Mouse (Mus musculus) hindbrain, embryonic 13.5 days (tissue): ENCODE data around the gene Thbs3. TPM values are rescaled to one million over a fixed set of nuclear protein-coding genes. Genes with fewer than 3 reads are reported as not detected.

Experiments used
- ATAC-seq: fragments of 200-750 bp; cut with Nextera tagmentation; 2 replicates; pipeline ENCODE4 v1.8.0; 2017; ENCODE audit warnings: moderate TSS enrichment; ENCODE audit not compliant: low FRiP score
- H3K27ac ChIP-seq: fragments of 300-500 bp; sonication (generic); 2 replicates; pipeline ENCODE4 v1.5.1; 2015; ENCODE audit warnings: inconsistent platforms, mild to moderate bottlenecking, moderate library complexity
- H3K27me3 ChIP-seq: fragments of 300-500 bp; sonication (generic); 2 replicates; pipeline ENCODE4 v1.6.1; 2015; ENCODE audit warnings: mild to moderate bottlenecking, inconsistent platforms
- H3K36me3 ChIP-seq: fragments of 300-500 bp; sonication (generic); 2 replicates; pipeline ENCODE4 v1.6.1; 2015; ENCODE audit warnings: mild to moderate bottlenecking, inconsistent platforms
- H3K4me1 ChIP-seq: fragments of 300-500 bp; sonication (generic); replicated peaks from 2 replicates; pipeline ENCODE4 v1.6.1; 2015; ENCODE audit warnings: inconsistent platforms
- H3K4me2 ChIP-seq: fragments of 300-500 bp; sonication (generic); 2 replicates; pipeline ENCODE4 v1.6.1; 2015; ENCODE audit warnings: inconsistent platforms, mild to moderate bottlenecking, moderate library complexity
- H3K4me3 ChIP-seq: fragments of 300-500 bp; sonication (generic); 2 replicates; pipeline ENCODE4 v1.5.1; 2015; ENCODE audit warnings: mild to moderate bottlenecking, inconsistent platforms
- H3K9ac ChIP-seq: fragments of 300-500 bp; sonication (generic); 2 replicates; pipeline ENCODE4 v1.6.1; 2015; ENCODE audit warnings: mild to moderate bottlenecking, inconsistent platforms
- H3K9me3 ChIP-seq: fragments of 300-500 bp; sonication (generic); 2 replicates; pipeline ENCODE4 v1.6.1; 2016; ENCODE audit warnings: inconsistent platforms
- WGBS: fragments of 180-500 bp; shearing (Covaris S2); methylation state at CpG from one replicate; pipeline ENCODE4 v1.1.7; 2015; 5-methylcytosine and 5-hydroxymethylcytosine counted together
- polyA plus RNA-seq: library from polyadenylated mRNA; unstranded; fragments of >200 nt; fragmentation: Nextera tagmentation; extraction: Ambion mirVana; gene quantifications from 2 replicates; pipeline ENCODE4 v1.2.1, GENCODE M21; 2015

Gene Thbs3
- polyA plus RNA-seq, 1 experiment from 2014 or later, result 53.5 TPM

DNA sequence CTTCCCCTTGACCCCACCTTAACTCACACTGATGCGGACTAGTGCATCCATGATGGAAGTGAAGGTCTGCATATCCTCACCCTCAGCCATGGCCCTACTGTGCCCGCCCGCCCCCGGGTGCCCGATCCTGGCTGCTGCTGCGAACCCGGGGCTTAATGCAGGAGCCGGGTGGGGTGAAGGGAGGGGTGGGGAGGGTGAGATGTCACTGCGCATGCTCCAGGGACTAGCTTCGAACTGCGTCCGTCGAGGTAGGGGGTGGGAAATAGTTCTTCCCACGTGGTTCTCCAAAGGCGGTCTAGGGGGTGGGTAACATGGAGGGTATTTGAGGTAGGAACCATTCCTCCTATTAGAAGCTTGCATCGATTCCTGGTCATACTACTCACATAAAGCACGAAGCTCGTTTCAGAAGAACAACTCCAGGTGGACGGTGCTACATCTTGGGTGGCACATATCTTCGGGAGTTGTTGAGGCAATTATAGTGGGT, 30.8 kb downstream of the Thbs3 start, which contains the start of gene Krtcap2:
Gene Krtcap2 (plus strand): TSS at position 279 of the 484 bp plus-strand sequence.
- H3K27ac ChIP-seq, result peak within 1 kb of the TSS; percentile 98
- H3K4me2 ChIP-seq, result peak within 1 kb of the TSS; percentile 93
- H3K4me3 ChIP-seq, result peak within 1 kb of the TSS; percentile 72
- H3K4me1 ChIP-seq, result peaks cover 55% of the 10 kb centered on the region
- peaks cover 34% of the 10 kb centered on the region for H3K36me3 ChIP-seq
- no peaks in the 10 kb centered on the region for H3K27me3 ChIP-seq
- peak within 1 kb of the TSS; percentile 88 for H3K9ac ChIP-seq
- peak; percentile 68 for ATAC-seq
- no peaks in the 10 kb centered on the region for H3K9me3 ChIP-seq
- WGBS, result 3% methylated on average over 20 of the region's 20 CpGs

DNA sequence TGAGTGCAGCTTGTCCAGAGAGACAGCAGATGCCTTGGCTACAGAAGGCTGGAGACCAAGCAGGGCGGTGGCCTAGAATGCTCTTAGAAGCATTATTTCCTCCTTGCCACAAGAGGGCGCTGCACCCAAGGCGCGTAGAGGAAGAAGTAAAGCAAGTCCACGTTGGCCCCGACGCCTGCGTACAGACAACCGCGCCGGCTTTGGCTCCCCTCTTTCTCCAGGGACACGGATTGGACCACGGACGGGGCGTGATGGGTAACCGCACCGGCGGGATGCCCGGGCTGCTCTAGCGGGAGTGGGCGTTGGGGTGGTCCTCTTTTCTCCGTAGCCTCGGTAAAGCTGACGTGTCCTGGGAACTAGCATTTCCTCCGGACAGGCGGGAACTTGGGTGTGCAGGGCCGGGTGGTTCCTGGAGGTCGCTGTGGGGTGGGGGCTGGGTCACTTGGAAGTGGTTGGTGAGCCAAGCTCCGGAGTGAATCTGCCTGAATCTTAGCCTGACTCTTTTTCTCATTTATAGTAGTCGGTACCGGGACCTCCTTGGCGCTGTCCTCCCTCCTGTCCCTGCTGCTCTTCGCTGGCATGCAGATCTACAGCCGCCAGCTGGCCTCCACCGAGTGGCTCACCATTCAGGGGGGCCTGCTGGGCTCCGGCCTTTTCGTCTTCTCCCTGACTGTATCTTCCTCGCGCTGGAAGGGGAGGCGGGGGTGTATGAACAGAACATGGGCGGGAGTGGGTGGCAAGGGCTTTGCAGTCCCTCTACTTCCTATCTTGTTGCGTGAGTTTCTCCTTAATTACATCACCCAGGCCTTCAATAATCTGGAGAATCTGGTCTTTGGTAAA, 31.5 kb downstream of the Thbs3 start, which contains the start of gene Trim46:
Gene Trim46 (minus strand): TSS at position 49 of the 840 bp plus-strand sequence.
- peak within 1 kb of the TSS; percentile 93 for H3K4me2 ChIP-seq
- WGBS, result under 1% methylated on average over 42 of the region's 42 CpGs
- no peaks in the 10 kb centered on the region for H3K27me3 ChIP-seq
- H3K9ac ChIP-seq, result peak within 1 kb of the TSS; percentile 88
- peak within 1 kb of the TSS; percentile 98 for H3K27ac ChIP-seq
- ATAC-seq, result peak; percentile 49
- H3K4me3 ChIP-seq, result peak within 1 kb of the TSS; percentile 72
- H3K4me1 ChIP-seq, result peaks cover 62% of the 10 kb centered on the region
- peaks cover 26% of the 10 kb centered on the region for H3K36me3 ChIP-seq
- no peaks in the 10 kb centered on the region for H3K9me3 ChIP-seq

- H3K9me3 ChIP-seq, result no peaks in the 10 kb centered on the region
- H3K27ac ChIP-seq, result no peak overlapping the region
- no peak for ATAC-seq
- peaks cover 58% of the 10 kb centered on the region for H3K4me1 ChIP-seq
- H3K9ac ChIP-seq, result peak overlapping the region; percentile 88; the same call in 1 of the 2 replicates
- peaks cover 3% of the 10 kb centered on the region; the same call in 1 of the 2 replicates for H3K27me3 ChIP-seq
- 87% methylated on average over 4 of the region's 4 CpGs for WGBS
- H3K4me3 ChIP-seq, result peak overlapping the region; percentile 72
- H3K36me3 ChIP-seq, result peaks cover 17% of the 10 kb centered on the region
- H3K4me2 ChIP-seq, result peak overlapping the region; percentile 93
Measured at GRCm38 (mm10) chr3:89247466-89247865, 32.5 kb downstream of the Thbs3 start.

GRCm38 (mm10) chr3:89250435-89251040, 35.6 kb downstream of the Thbs3 start:
- Histone ChIP-seq H3K27ac (no peak overlapping the region), H3K4me3 (no peak overlapping the region), H3K9ac (no peak overlapping the region), H3K4me2 (no peak overlapping the region), H3K36me3 (peaks cover 16% of the 10 kb centered on the region), H3K27me3 (peaks cover 7% of the 10 kb centered on the region; the same call in 1 of the 2 replicates), H3K4me1 (peaks cover 38% of the 10 kb centered on the region), H3K9me3 (no peaks in the 10 kb centered on the region)
- no peak for ATAC-seq
- WGBS, result 25% methylated on average over 7 of the region's 7 CpGs

DNA sequence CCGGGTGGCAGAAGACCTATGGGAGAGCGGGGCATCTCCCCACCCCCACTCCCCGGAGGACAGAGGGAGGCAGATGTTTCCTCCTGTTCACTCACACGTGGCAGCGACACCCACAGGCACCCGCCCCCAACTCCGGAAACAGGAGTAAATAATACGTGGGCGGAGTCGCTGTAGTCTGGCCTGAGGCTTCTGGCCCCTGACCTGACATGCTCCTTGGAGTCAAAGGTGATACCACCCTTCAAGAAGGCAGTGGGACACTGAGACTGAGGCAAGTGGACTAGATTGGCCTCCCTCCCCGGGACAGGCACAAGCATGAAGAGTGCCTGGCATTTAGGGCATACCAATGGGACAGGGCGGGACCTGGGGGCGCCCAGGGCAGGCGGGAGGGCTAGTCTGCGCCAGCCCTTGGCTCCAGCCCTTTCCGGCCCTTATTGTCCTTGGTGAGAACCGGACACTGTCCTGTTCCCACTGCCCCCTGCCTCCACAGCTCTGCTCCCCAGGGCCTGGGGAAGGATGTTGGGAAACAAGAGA, 36.5 kb downstream of the Thbs3 start:
- H3K36me3 ChIP-seq, result peaks cover 16% of the 10 kb centered on the region
- H3K4me1 ChIP-seq, result peaks cover 32% of the 10 kb centered on the region
- peak overlapping the region; percentile 33 for H3K4me2 ChIP-seq
- WGBS, result 14% methylated on average over 17 of the region's 17 CpGs
- H3K27ac ChIP-seq, result no peak overlapping the region
- H3K4me3 ChIP-seq, result no peak overlapping the region
- H3K9ac ChIP-seq, result peak overlapping the region; percentile 5; the same call in 1 of the 2 replicates
- no peaks in the 10 kb centered on the region for H3K9me3 ChIP-seq
- ATAC-seq, result peak; percentile 12; the same call in 1 of the 2 replicates
- H3K27me3 ChIP-seq, result peaks cover 10% of the 10 kb centered on the region; the same call in 1 of the 2 replicates

- Histone ChIP-seq H3K4me3 (no peak overlapping the region), H3K27me3 (peaks cover 10% of the 10 kb centered on the region; the same call in 1 of the 2 replicates), H3K4me2 (no peak overlapping the region), H3K27ac (no peak overlapping the region), H3K9me3 (no peaks in the 10 kb centered on the region), H3K4me1 (peaks cover 18% of the 10 kb centered on the region), H3K9ac (no peak overlapping the region), H3K36me3 (0 out of 2 replicates have a peak, but pooled peaks cover under 1% of the 10 kb centered on the region)
- 89% methylated on average over 5 of the region's 5 CpGs for WGBS
- no peak for ATAC-seq
Measured at GRCm38 (mm10) chr3:89254994-89255393, 40.0 kb downstream of the Thbs3 start.

DNA sequence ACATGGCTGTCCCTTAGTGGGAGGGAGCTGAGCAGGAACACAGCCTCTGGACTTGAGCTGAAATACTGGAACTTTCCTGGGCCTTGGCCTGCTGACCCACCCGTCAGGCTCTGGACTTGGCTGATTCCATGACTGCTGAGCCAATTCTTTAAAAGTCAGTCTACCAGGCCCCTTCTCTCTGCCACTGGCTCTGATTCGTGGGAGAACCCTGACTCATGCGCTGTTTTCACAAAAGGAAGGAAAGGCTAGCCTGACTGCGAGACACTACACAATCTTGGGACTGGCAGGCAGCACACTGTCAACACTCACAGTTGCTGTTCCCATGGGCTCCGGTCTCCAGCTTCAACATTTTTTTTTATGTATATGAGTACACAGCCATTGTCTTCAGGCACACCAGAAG, 41.2 kb downstream of the Thbs3 start:
- 81% methylated on average over 5 of the region's 5 CpGs for WGBS
- no peak overlapping the region for H3K4me3 ChIP-seq
- H3K27me3 ChIP-seq, result peaks cover 10% of the 10 kb centered on the region; the same call in 1 of the 2 replicates
- peaks cover 8% of the 10 kb centered on the region for H3K4me1 ChIP-seq
- ATAC-seq, result no peak
- no peaks in the 10 kb centered on the region for H3K36me3 ChIP-seq
- H3K9ac ChIP-seq, result no peak overlapping the region
- H3K27ac ChIP-seq, result no peak overlapping the region
- H3K9me3 ChIP-seq, result no peaks in the 10 kb centered on the region
- H3K4me2 ChIP-seq, result no peak overlapping the region

DNA sequence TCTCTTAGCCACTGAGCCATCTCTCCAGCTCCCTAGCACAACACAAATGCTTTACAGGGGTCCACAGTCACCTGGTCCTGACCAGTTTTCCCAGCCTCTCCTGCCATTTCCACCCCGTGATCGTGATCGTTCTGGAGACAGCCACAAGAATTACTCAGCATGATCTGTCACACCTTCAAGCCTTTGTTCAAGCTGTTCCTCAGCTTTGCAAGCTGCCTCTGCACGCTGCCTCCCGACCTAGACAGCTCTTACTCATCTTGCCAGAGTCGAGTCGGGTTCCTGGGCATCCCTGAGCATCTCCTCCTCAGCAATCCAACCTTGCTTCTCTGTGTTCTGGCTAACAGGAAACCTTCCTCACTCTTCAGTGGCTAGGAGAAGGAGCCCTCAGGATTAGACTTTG, 44.1 kb downstream of the Thbs3 start, which contains the start of gene Dpm3:
Gene Dpm3 (plus strand): TSS at position 283 of the 400 bp plus-strand sequence.
- no peaks in the 10 kb centered on the region for H3K4me1 ChIP-seq
- H3K4me2 ChIP-seq, result no peak within 1 kb of the TSS
- H3K36me3 ChIP-seq, result no peaks in the 10 kb centered on the region
- no peak for ATAC-seq
- H3K27me3 ChIP-seq, result 0 out of 2 replicates have a peak, but pooled peaks cover 3% of the 10 kb centered on the region
- H3K27ac ChIP-seq, result no peak within 1 kb of the TSS
- H3K9me3 ChIP-seq, result no peaks in the 10 kb centered on the region
- H3K9ac ChIP-seq, result no peak within 1 kb of the TSS
- WGBS, result 60% methylated on average over 7 of the region's 7 CpGs
- no peak within 1 kb of the TSS for H3K4me3 ChIP-seq

GRCm38 (mm10) chr3:89260211-89260610, 45.2 kb downstream of the Thbs3 start:
- no peaks in the 10 kb centered on the region for H3K36me3 ChIP-seq
- H3K27ac ChIP-seq, result no peak overlapping the region
- no peak overlapping the region for H3K4me3 ChIP-seq
- no peak overlapping the region for H3K4me2 ChIP-seq
- H3K27me3 ChIP-seq, result peaks cover 3% of the 10 kb centered on the region; the same call in 1 of the 2 replicates
- H3K4me1 ChIP-seq, result no peaks in the 10 kb centered on the region
- no peaks in the 10 kb centered on the region for H3K9me3 ChIP-seq
- WGBS, result 58% methylated on average over 3 of the region's 3 CpGs
- no peak for ATAC-seq
- no peak overlapping the region for H3K9ac ChIP-seq

GRCm38 (mm10) chr3:89262417-89262816, 47.4 kb downstream of the Thbs3 start:
- no peak overlapping the region for H3K9ac ChIP-seq
- no peak for ATAC-seq
- no peaks in the 10 kb centered on the region for H3K9me3 ChIP-seq
- H3K4me2 ChIP-seq, result no peak overlapping the region
- no peaks in the 10 kb centered on the region; the same call in 1 of the 2 replicates for H3K27me3 ChIP-seq
- no peak overlapping the region for H3K4me3 ChIP-seq
- no peaks in the 10 kb centered on the region for H3K36me3 ChIP-seq
- H3K4me1 ChIP-seq, result peaks cover 13% of the 10 kb centered on the region
- WGBS, result 79% methylated on average over 10 of the region's 10 CpGs
- no peak overlapping the region for H3K27ac ChIP-seq

GRCm38 (mm10) chr3:89266439-89266893, 51.5 kb downstream of the Thbs3 start:
- under 1% methylated on average over 20 of the region's 20 CpGs for WGBS
- Histone ChIP-seq H3K27ac (peak overlapping the region; percentile 78), H3K36me3 (no peaks in the 10 kb centered on the region), H3K9me3 (no peaks in the 10 kb centered on the region), H3K9ac (peak overlapping the region; percentile 88), H3K27me3 (peaks cover 4% of the 10 kb centered on the region; the same call in 1 of the 2 replicates), H3K4me1 (peaks cover 45% of the 10 kb centered on the region), H3K4me3 (peak overlapping the region; percentile 75), H3K4me2 (peak overlapping the region; percentile 96)
- peak; percentile 85 for ATAC-seq
